Mouse (Mus musculus): ENCODE results near the gene Syt14. TPM values are rescaled to one million over a fixed set of nuclear protein-coding genes. Genes with fewer than 3 reads are reported as not detected.

Gene Syt14
- total RNA-seq, 2 experiments from 2014 or later, result 0.23 to 0.42 TPM

DNA sequence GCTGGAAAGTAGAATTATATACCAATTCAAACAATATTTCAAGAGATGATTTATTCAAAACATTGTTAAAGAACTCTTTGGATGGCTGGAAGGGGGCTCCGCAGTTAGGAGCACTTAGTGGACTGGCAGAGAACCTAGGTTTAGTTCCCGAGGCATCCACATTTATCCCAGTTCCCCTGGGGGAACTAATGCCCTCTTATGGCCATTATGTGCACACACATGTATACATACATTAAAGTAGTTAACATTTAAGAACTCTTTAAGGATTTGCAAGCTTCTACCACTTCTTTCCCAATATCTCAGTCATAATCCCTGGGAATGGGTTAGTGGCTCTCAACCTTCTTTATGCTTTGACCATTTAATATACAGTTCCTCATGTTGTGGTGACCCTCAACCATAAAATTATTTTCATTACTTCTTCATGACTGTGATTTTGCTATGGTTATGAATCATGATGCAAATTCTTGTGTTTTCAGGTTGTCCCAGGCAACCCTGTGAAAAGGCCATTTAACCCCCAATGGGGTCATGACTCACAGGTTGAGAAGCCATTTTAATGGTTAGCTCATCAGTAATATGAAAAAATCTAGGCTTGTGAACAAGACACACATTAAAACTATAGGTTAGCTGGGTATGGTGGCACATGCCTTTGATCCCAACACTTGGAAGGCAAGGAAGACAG, 152.8 kb downstream of the Syt14 start:
- DNase-seq (ENCODE audit: low spot score), result no peak
- intact Hi-C loops (cut with DNase I), result no loop called here

DNA sequence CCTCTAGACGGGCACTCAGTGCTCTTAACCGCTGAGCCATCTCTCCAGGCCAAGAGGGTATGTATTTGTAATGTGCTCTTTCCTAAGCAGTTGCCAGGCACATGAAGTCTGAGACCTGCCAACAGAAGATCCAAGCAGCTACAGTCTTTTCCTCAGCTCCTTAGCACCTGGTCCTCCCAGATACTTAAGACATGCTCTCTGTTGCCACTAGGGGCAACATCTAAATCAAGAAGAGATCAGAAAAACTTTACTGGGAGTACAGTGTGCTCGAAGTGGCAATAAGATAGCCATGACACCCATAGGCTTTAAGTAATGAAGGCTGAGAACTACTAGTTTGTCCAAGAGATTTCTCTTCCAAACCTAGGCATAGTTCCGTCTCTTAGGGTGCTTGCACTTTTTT, 155.4 kb downstream of the Syt14 start:
- no peak for DNase-seq (ENCODE audit: low spot score)
- intact Hi-C loops (cut with DNase I), result no loop called here

DNA sequence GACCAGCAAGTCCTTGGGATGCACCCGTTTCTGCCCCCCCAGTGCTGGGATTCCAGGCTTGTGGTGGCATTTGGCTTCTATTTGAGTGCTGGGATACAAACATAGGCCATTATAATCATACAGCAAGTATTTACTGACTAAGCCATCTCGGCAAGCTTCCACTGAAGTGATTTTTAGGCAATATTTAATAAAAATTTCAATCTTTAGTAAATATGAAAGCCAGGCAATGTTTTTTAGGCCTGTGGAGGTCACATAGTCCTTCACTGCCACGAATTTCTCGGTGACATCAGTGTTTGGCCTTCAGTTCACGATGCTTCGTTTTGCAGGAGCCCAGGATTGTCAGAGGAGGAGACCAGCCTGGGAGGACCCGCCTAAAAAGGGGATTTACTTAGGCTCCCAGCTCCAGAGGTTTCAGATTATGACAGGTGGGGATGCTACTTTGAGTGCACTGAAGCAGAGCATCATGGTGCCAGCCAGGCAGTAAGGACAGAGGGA, 156.4 kb downstream of the Syt14 start:
- no peak for DNase-seq (ENCODE audit: low spot score)
- intact Hi-C loops (cut with DNase I), result no loop called here

DNA sequence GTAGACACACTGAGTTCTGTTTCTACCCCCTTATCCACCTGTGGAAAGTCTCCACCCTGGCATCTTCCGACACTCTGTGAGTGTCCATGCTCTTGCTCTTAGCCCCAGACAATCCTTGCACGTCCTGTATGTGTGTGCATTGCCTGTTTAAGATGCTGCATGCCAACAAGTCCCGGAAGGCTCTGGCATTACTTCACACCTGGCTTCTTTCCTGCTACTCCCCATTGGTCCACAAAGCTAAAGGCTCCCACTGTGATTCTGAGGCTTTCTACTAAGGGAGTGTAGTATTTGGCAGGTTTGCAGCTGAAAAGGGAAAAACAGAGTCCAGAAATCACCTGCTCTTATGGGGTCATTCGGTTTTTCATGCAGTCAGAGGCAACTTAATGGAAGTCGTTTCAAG, 162.7 kb downstream of the Syt14 start:
- DNase-seq (ENCODE audit: low spot score), result no peak
- intact Hi-C loops (cut with DNase I), result no loop called here

DNA sequence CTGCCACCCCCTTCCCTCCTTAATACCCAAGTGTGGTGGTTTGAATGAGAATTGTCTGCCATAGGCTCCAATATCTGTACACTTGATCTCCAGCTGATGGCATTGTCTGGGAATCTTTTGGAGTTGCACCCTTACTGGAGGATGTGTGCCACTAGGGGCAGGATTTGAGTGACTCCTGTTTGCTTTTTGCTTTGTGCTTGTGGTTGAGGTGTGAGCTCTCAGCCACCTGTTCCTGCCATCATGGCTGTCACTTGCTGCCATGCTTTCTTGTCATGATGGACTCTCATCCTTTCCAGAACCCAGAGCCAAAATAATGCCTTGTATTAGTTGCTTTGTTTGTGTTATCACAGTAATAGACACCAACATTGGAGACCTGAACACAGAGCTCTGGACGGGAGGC, 165.8 kb downstream of the Syt14 start:
- intact Hi-C loops (cut with DNase I), result no loop called here
- DNase-seq (ENCODE audit: low spot score), result no peak

DNA sequence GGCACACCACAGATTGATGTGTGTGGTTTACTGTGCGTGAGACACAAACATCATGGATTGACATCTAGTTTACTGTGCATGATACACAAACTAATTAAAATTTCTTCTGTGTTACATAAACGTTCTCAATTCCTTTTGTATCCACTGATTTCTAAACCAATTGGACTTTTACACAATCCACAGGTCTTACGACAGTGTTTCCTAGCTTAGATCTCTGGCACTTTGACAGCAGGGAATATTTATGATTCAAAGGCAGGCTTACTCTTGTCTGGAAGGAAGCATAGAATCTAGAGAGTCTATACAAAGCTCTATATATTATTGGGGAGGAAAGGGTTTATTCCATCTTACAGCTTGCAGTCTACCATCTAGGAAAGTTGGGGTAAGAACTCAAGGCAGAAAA, 171.1 kb downstream of the Syt14 start:
- intact Hi-C loops (cut with DNase I), result no loop called here

DNA sequence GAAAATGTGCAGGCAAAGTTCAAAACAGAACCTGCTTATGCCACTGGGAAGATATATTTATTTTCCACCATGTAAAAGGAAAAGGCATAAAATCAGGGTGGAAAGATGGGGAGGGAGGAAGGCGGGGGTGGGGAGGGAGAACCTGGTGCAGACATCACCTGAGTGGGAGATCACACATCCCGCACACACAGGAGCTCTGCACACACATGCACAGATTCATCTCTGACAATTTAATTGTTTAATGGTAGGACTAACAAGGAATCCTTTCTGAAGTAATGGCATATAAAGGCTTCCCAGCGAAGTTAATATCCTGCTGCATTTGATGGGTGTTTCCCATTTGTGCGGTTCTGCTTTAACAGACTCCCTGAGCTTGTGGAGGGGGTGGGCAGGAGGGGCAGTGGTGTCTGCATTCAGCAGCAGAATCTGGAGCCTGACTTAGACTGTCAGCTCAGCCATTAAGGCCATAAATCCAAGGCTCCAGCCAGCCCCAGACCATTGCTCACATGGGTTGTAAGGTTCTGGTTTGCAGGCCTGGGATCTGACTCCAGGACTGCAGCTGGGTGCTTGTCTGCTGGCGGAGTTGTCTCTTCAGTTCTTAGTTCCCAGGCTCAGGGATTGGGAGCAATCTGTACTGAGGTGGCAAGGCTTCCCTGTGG, 174.1 kb downstream of the Syt14 start:
- DNase-seq (ENCODE audit: low spot score), result no peak
- intact Hi-C loops (cut with DNase I), result no loop called here

More for the DNA sequence above, 171.1 kb downstream of the Syt14 start:
- no peak for DNase-seq (ENCODE audit: low spot score)

DNA sequence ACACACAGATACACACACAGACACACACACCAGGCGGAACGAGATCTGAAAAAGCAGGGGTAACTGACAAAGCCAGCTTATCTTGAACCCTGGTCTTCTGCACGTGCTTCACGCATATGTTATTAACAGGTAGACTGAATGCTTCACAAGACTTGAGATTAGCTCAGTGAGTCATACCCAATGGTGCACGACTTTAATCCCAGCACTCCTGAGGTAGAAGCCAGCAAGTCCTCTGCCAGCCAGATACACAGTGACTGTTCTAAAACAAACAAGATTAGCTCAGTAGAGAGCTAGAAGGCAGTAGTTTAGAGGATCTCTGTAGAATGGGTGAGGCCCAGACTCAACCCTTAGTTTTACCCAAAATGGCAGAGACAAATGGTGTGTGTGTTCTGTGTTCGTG, 175.3 kb downstream of the Syt14 start:
- intact Hi-C loops (cut with DNase I), result no loop called here

DNA sequence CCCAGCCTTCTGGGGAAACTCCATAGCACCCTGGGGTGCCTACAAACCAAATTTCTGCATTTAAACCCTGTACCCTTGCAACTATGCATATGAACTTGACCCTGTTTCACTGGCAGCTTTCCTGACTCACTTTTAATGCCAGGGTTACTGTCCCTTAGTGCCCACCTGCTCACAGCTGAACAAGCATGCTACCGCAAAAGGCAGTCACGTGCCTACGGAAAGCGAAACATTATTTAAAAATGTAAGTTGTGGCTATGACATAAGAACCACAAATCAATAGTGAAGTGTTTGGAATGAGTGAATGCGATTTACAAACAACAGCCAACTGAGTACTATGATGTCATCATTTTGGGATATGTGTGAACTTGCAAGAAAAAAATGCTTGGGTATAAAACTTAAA, 178.0 kb downstream of the Syt14 start:
- intact Hi-C loops (cut with DNase I), result no loop called here
- no peak for DNase-seq (ENCODE audit: low spot score)

More for the DNA sequence above, 175.3 kb downstream of the Syt14 start:
- no peak for DNase-seq (ENCODE audit: low spot score)

DNA sequence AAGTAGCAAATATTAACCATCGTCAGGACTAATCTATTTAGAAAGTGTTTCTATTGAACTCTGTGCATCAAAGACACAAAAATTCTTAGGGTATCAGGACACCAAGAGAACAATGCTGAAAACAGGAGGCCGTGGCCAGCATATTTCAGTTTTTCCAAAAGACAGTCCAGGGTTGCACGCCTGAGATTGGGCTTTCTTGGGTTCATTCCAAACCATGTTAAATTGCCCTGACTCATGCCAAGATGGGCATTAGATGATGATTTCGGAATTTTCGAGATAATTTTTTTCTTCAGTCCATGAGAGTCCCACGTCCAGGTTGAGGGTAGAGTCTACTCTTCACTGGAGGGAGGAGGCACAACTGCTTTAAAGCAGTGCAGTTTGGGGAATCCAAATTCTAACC, 178.6 kb downstream of the Syt14 start:
- intact Hi-C loops (cut with DNase I), result no loop called here
- DNase-seq (ENCODE audit: low spot score), result no peak

DNA sequence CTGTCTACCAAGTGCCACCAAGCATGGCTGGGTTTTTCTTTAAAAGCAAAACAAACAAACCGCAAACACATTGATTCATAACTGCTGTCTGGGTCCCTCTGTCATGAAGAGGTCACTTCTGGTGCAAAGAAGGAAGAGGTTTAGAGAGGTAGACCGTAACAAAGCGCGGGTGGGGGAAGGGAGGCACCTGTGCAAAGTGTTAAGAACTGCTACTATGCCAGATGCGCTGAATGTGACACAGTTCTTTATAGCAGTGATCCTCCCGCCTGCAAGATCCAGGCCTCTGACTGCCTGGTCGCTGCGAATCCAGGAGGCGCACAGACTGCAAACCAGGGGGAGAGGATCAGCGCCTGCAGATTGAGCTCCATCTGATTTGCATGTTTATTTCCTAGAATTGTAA, 179.2 kb downstream of the Syt14 start:
- intact Hi-C loops (cut with DNase I), result no loop called here
- DNase-seq (ENCODE audit: low spot score), result no peak

DNA sequence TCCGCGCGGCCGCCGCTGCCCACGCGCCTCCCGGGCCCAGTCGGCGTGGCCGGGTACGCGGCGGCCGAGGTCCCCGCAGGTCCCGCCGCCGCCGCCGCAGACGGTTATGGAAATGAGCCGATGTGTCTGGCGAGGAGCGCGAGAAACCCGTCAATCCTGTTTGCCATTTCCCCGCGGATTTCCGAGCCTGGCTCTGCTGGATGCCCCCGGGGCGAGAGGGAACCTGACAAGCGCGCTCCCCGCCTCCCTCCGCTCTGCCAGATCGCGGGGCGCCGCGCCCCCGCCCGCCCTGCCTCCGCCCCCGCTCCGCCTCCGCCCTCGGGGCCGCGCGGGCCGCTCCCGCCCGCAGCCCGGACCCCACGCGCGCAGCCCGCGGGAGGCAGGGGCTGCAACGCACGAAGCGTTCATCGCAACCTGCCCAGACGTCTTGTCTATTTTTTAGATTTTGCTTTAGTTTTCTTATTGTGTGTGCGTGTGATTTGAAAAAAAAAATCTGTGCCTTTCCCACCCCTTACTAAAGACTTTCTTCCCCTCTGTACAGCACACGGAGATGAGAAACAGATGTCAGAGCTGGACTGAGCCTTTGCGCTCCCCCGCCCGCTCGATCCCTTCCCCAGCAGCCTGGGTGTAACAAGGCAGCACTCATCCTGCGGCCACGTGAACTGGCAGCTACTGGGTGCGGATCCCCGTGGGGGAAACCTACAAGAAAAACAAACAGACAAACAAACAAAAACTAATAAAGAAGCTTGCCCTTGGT, 179.9 kb downstream of the Syt14 start, which contains the start of gene Sertad4:
Gene Sertad4, minus strand, starts transcription at position 283 of the 757 bp plus-strand sequence.
- DNase-seq (ENCODE audit: low spot score), result peak; percentile 49
- intact Hi-C loops (cut with DNase I), result no loop called here

DNA sequence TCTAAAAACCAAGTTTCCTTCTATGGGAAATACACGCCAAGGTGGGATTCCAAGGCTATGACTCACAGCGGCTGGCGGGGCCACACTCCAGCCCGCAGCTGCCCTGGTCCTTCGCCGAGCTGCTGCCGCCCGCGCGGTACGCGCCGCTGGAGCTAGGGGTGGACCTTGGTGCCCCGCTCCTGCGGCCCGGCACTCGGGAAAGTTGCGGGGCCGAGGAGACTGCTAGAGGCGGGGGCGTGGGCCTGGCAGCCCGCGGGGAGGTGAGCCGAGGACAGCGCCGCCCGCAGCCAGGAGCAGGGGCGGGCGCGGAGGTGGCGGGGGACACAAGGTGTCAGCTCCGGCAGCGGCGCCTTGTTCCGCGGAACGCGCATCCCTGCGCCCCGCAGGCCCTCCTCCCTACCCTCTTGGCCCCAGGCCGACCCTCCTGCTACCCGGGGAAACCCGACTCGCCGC, 180.7 kb downstream of the Syt14 start:
- peak; percentile 49 for DNase-seq (ENCODE audit: low spot score)
- intact Hi-C loops (cut with DNase I), result loop anchor here (5.0 kb wide), 1 partner anchor 68 kb away; no protein-coding TSS in a partner anchor

DNA sequence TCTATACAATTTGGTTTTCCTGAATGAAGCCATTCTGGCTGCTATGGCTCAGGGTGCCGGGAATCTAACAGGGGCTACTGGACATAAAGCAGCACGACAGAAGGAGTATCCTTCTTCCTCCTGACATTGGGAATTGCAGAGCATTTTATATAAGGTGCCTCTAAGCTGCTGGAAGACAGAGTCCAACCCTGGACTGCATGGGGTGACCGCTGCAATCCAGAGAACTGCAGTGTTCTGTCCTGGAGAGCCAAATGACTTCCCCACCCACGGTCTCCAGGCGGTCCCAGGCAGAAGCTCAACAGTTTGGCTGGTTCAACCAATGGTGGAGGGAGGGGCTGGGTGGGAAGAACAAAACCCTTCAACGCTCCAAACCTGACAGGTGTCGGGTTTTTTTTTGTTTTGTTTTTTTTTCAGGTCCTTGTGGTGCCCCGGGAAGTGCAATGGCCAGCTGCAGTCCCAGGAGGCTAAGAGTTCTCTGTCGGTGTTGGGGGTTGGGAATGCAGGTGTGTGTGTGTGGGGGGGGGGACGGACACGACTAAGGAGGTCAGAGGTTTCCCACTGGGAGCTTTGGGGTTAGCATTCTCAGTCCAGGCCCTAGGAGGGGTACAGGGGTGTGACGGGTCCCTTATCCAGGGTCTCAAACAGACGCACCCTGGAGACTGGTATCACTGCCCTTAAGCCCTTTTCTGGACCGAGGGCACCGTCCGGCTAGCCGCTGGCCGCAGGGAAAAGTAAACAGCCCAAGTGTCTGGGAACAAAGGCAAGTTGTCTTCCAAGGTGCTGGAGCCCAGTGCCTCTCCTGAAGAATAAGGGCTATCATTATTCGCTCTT, 181.4 kb downstream of the Syt14 start:
- intact Hi-C loops (cut with DNase I), result loop anchor here (5.0 kb wide), 1 partner anchor 67 kb away; no protein-coding TSS in a partner anchor
- DNase-seq (ENCODE audit: low spot score), result no peak

DNA sequence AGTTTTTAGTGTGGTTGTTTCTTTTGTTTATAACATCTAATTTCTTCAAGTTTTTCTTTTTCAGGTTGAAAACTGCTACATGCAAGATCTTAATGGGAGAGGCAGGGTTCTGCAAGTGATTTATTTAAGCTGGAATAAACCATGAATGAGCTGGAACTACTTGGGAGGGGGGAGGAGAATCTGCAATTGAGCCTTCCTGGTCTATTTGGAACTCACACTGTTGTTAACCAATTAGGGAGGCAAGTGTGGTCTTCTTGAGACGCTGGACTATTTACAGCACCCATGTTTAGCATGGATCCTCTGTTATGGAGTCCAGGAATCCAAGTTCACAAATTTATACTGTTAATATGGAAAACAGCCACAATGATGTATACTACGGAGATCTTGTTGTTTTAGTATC, 182.1 kb downstream of the Syt14 start:
- intact Hi-C loops (cut with DNase I), result loop anchor here (5.0 kb wide), 1 partner anchor 66 kb away; no protein-coding TSS in a partner anchor
- DNase-seq (ENCODE audit: low spot score), result no peak

DNA sequence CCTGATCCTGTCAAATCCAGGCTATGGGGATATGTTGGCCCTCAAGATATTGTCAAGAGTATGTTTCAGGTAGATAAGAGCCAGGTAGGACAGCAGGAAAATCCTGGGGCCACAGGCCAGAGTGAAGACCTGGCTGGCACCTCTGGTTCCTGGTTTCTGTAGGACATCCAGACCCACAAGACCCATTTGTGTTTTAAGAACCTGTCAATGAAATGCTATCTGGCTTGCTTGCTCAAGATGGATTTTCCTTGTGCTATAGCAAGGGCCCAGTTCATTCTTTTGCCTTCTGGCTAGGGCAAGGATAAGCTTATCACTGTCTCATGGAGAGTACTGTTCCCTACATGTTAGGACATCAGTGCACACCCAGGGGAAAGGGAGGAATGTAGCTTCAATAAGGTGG, 183.5 kb downstream of the Syt14 start:
- DNase-seq (ENCODE audit: low spot score), result no peak

DNA sequence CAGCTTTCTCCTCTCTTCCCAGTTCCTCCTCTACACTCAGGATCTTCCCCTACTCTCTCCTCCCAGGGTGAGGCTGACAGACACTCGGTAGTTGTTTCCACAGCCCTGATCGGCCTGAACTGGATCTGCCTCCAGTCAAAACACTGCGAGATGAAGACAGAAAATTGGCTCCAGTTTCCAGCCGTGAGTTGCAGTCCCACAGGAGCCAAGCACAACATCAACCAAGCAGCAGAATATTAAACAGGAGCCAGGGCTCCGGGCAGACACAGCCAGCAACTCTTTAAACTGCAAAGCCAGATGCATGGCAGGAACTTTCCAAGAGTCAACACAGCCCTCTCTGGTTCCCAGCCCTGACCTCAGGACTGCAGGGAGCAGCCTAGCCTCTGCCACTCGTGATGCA, 183.9 kb downstream of the Syt14 start:
- DNase-seq (ENCODE audit: low spot score), result peak; percentile 72
- intact Hi-C loops (cut with DNase I), result loop anchor here (5.0 kb wide), 1 partner anchor 64 kb away; no protein-coding TSS in a partner anchor

More for the DNA sequence above, 183.5 kb downstream of the Syt14 start:
- intact Hi-C loops (cut with DNase I), result loop anchor here (5.0 kb wide), 1 partner anchor 65 kb away; no protein-coding TSS in a partner anchor

DNA sequence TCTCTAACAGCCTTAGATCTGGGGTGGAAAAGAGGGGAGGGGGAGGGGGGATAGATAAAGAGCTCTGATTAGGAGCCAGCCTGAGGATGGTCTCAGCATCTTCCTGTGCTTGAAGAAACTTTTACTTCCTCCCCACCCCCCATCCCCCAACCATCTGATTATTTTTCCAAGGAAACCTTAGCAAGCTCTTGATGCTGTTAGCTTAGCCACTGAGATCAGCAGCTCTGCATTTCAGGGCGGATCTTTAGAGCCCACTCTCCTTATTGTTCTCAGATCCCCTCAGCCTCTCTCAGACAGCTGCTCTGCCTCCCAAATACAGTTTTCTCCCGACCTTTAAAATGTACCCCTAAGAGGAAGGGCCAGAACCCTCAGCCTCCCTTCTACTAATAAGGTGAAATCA, 184.4 kb downstream of the Syt14 start:
- DNase-seq (ENCODE audit: low spot score), result no peak
- intact Hi-C loops (cut with DNase I), result loop anchor here (5.0 kb wide), 1 partner anchor 64 kb away; no protein-coding TSS in a partner anchor

DNA sequence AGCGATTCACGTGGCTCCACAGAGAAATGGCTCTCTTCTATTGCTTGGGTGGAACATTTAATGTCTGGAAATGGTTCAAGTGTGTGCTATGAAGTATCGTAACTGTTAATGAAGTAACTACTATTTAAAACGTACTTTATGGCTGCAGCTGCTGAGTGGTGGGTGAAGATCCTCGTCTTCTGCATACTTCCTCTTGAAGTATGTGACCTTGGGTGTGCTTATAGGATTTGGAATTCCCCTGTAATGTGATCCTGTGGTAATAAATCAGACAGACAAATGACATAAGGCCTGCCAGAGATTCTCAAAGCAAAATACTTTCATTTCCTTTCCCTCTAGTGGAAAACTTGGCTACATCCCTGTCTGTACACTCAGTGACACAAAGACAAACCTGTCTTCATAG, 186.0 kb downstream of the Syt14 start:
- intact Hi-C loops (cut with DNase I), result loop anchor here (5.0 kb wide), 1 partner anchor 62 kb away; no protein-coding TSS in a partner anchor
- no peak for DNase-seq (ENCODE audit: low spot score)

Measured in heart, postnatal 25 days (tissue).